Mouse (Mus musculus) frontal cortex, postnatal 10 days (tissue): ENCODE results near the gene Mad1l1.

Source experiments
- DNase-seq, 2 experiments: peaks; one replicate each; pipeline ENCODE4 v3.0.0; 2022; ENCODE audit warnings: low spot score in 2 of 2, mixed read lengths in 1 of 2

Mad1l1 gene

GRCm38 (mm10) chr5:140087242-140087641, 234.1 kb downstream of the Mad1l1 start:
- DNase-seq: no peak

- DNase-seq: no peak
Measured at GRCm38 (mm10) chr5:140084341-140084740, 237.0 kb downstream of the Mad1l1 start.

GRCm38 (mm10) chr5:140083911-140084310, 237.4 kb downstream of the Mad1l1 start:
- no peak for DNase-seq

GRCm38 (mm10) chr5:140082204-140082812, 239.0 kb downstream of the Mad1l1 start:
- no peak for DNase-seq

- DNase-seq: no peak
Measured at GRCm38 (mm10) chr5:140081084-140081483, 240.3 kb downstream of the Mad1l1 start.

- no peak for DNase-seq
Measured at GRCm38 (mm10) chr5:140079511-140079910, 241.8 kb downstream of the Mad1l1 start.

- DNase-seq: no peak
Measured at GRCm38 (mm10) chr5:140078406-140078805, 242.9 kb downstream of the Mad1l1 start.

GRCm38 (mm10) chr5:140076438-140076837, 244.9 kb downstream of the Mad1l1 start:
- no peak for DNase-seq

GRCm38 (mm10) chr5:140073671-140074116, 247.7 kb downstream of the Mad1l1 start:
- peak; percentile 36 to 57 for DNase-seq

GRCm38 (mm10) chr5:140073148-140073670, 248.1 kb downstream of the Mad1l1 start:
- DNase-seq: no peak

- DNase-seq: no peak
Measured at GRCm38 (mm10) chr5:140068506-140068905, 252.8 kb downstream of the Mad1l1 start.

- no peak for DNase-seq
Measured at GRCm38 (mm10) chr5:140068051-140068450, 253.3 kb downstream of the Mad1l1 start.

GRCm38 (mm10) chr5:140066769-140067168, 254.6 kb downstream of the Mad1l1 start:
- DNase-seq: no peak

GRCm38 (mm10) chr5:140066281-140066680, 255.1 kb downstream of the Mad1l1 start:
- DNase-seq: no peak

GRCm38 (mm10) chr5:140065281-140065945, 255.9 kb downstream of the Mad1l1 start:
- no peak for DNase-seq

- no peak for DNase-seq
Measured at GRCm38 (mm10) chr5:140064521-140064920, 256.8 kb downstream of the Mad1l1 start.

GRCm38 (mm10) chr5:140062828-140063227, 258.5 kb downstream of the Mad1l1 start:
- no peak for DNase-seq

- DNase-seq: no peak
Measured at GRCm38 (mm10) chr5:140062316-140062715, 259.0 kb downstream of the Mad1l1 start.

GRCm38 (mm10) chr5:140061296-140061879, 260.0 kb downstream of the Mad1l1 start:
- DNase-seq: peak; percentile 62 to 66

- no peak for DNase-seq
Measured at GRCm38 (mm10) chr5:140056291-140056690, 265.1 kb downstream of the Mad1l1 start.

GRCm38 (mm10) chr5:140055431-140055830, 265.9 kb downstream of the Mad1l1 start:
- no peak for DNase-seq

- DNase-seq: no peak
Measured at GRCm38 (mm10) chr5:140053626-140054025, 267.7 kb downstream of the Mad1l1 start.

- no peak for DNase-seq
Measured at GRCm38 (mm10) chr5:140052405-140052804, 268.9 kb downstream of the Mad1l1 start.
